ENCODE assay signal across 8 mouse cellular contexts in the genomic region with DNA sequence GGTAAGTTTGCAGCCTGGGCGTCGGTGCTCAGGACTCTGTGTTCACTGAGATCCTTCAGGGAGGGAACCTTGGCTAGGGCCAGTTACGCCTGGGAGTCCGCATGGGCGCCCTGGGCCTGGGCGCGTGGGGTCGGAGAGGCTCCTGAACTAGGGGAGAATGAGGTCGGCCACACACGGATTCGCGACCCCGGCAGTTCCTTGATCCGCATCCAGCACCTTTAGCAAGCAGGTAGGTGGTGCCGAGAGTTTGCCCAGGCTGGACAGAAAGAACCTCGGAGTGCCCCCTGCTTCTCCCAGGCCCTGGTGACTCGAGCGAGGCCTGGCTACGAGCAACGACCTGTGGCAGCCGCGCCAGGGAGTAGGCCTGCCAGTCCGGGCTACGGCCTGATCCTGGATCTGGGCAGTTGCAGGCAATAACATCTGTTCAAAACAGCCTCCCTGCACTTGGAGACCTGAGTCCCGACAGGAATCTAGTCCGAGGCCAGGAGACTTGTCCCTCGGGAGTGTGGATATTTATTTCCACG. TPM values are rescaled to one million over a fixed set of nuclear protein-coding genes. Genes with fewer than 3 reads are reported as not detected.
DNase-seq lines count a peak whose midpoint lies in the region; ATAC-seq and TF ChIP-seq lines count a peak whose summit lies in the region.

No protein-coding gene starts in this region.

- no peaks in the 10 kb centered on the region for H3K9me3 ChIP-seq in hindbrain, embryonic 12.5 days (replicated peaks)

- TF ChIP-seq CTCF in layer of hippocampus, adult 2 months (conservative IDR thresholded peaks at IDR 0.05) = no peak
- TF ChIP-seq CTCF in cortical plate, adult 2 months (IDR thresholded peaks at IDR 0.05; ENCODE audit: extremely low read depth, insufficient read depth, low read length) = no peak

- peak; percentile 57 for ATAC-seq in hindbrain, embryonic 12.5 days (ENCODE audit: low FRiP score)

- H3K4me3 ChIP-seq in layer of hippocampus, adult 2 months = peak overlapping the region; percentile 64
- H3K4me3 ChIP-seq in cortical plate, adult 2 months (ENCODE audit: insufficient read depth, low read length) = peak overlapping the region; percentile 30
- peak overlapping the region; percentile 46 for H3K4me3 ChIP-seq in hindbrain, embryonic 12.5 days

- H3K36me3 ChIP-seq in hindbrain, embryonic 12.5 days = no peaks in the 10 kb centered on the region

- H3K27me3 ChIP-seq in hindbrain, embryonic 12.5 days = no peaks in the 10 kb centered on the region

- H3K27ac ChIP-seq in layer of hippocampus, adult 2 months = peak overlapping the region; percentile 87
- no peak overlapping the region for H3K27ac ChIP-seq in cortical plate, adult 2 months (ENCODE audit: insufficient read depth, low read length)
- no peak overlapping the region for H3K27ac ChIP-seq in hindbrain, embryonic 12.5 days

- H3K9ac ChIP-seq in hindbrain, embryonic 12.5 days = peak overlapping the region; percentile 57

- H3K4me2 ChIP-seq in hindbrain, embryonic 12.5 days (replicated peaks) = peak overlapping the region; percentile 79

- peaks cover 3% of the 10 kb centered on the region for H3K4me1 ChIP-seq in cortical plate, adult 2 months (ENCODE audit: control insufficient read depth, insufficient read depth, low read length)
- H3K4me1 ChIP-seq in hindbrain, embryonic 12.5 days = peaks cover 17% of the 10 kb centered on the region

- TF ChIP-seq POLR2A in cortical plate, adult 2 months (IDR thresholded peaks at IDR 0.05; ENCODE audit: extremely low read depth, insufficient read depth, low read length) = no peak

- DNase-seq in layer of hippocampus, adult 2 months (ENCODE audit: low spot score in 2 of 2) = no peak
- no peak for DNase-seq in layer of hippocampus, postnatal 14 days (ENCODE audit: low spot score in 2 of 2)
- DNase-seq in lung, postnatal 25 days (ENCODE audit: low spot score) = peak; percentile 5
- DNase-seq in urinary bladder, postnatal 10 days (ENCODE audit: low spot score) = no peak
- DNase-seq in cerebellum, postnatal 36 days = no peak
- DNase-seq in layer of hippocampus, adult 8-10 months (ENCODE audit: low spot score in 2 of 2) = no peak

- 16% methylated on average over 28 of the region's 28 CpGs for WGBS in hindbrain, embryonic 12.5 days

RNA-seq across cellular contexts. Expression of gene Mavs, which starts 0.3 kb away (rescaled TPM):
- 1 to 10 TPM; 6.8 to 7.4 TPM for total RNA-seq in layer of hippocampus, adult 2 months (2021)
- 1 to 10 TPM; 8.4 to 9.9 TPM for total RNA-seq in layer of hippocampus, postnatal 14 days (2021)
- polyA plus RNA-seq in cortical plate, adult 2 months (2012; rRNA removed) = 8.8 and 10.1 TPM in 2 replicates
- 10.6 and 11.6 TPM in 2 replicates for polyA plus RNA-seq in hindbrain, embryonic 12.5 days (2016; fragmentation: Nextera tagmentation; extraction: Ambion mirVana)
- 1 to 10 TPM; 8.5 to 9.1 (median 8.8) TPM for total RNA-seq in layer of hippocampus, adult 8-10 months (2022)

RNA-seq across cellular contexts. Expression of gene Ap5s1, which starts 27.3 kb away (rescaled TPM):
- total RNA-seq in layer of hippocampus, adult 2 months (2021) = 10 to 100 TPM; 20.9 to 26.0 TPM
- 10 to 100 TPM; 25.4 to 26.2 TPM for total RNA-seq in layer of hippocampus, postnatal 14 days (2021)
- 46.0 and 47.5 TPM in 2 replicates for polyA plus RNA-seq in cortical plate, adult 2 months (2012; rRNA removed)
- polyA plus RNA-seq in hindbrain, embryonic 12.5 days (2016; fragmentation: Nextera tagmentation; extraction: Ambion mirVana) = 28.4 and 29.1 TPM in 2 replicates
- total RNA-seq in layer of hippocampus, adult 8-10 months (2022) = 10 to 100 TPM; 20.9 to 24.2 (median 22.8) TPM

RNA-seq across cellular contexts. Expression of gene Pank2, which starts 28.1 kb away (rescaled TPM):
- total RNA-seq in layer of hippocampus, adult 2 months (2021) = 10 to 100 TPM; 56.5 to 60.2 TPM
- total RNA-seq in layer of hippocampus, postnatal 14 days (2021) = 10 to 100 TPM; 58.3 to 60.1 TPM
- 32.4 and 35.5 TPM in 2 replicates for polyA plus RNA-seq in cortical plate, adult 2 months (2012; rRNA removed)
- 57.4 and 62.2 TPM in 2 replicates for polyA plus RNA-seq in hindbrain, embryonic 12.5 days (2016; fragmentation: Nextera tagmentation; extraction: Ambion mirVana)
- total RNA-seq in layer of hippocampus, adult 8-10 months (2022) = 10 to 100 TPM; 43.7 to 61.7 (median 52.4) TPM

RNA-seq across cellular contexts. Expression of gene Spef1, which starts 47.1 kb away (rescaled TPM):
- total RNA-seq in layer of hippocampus, adult 2 months (2021) = 1 to 10 TPM; 8.5 to 8.9 TPM
- total RNA-seq in layer of hippocampus, postnatal 14 days (2021) = 10 to 100 TPM; 16.2 to 18.0 TPM
- polyA plus RNA-seq in cortical plate, adult 2 months (2012; rRNA removed) = 8.4 and 10.4 TPM in 2 replicates
- 8.9 and 9.2 TPM in 2 replicates for polyA plus RNA-seq in hindbrain, embryonic 12.5 days (2016; fragmentation: Nextera tagmentation; extraction: Ambion mirVana)
- 10 to 100 TPM in 2 of 4 experiments, 1 to 10 TPM in 2; 6.7 to 10.7 (median 8.8) TPM for total RNA-seq in layer of hippocampus, adult 8-10 months (2022)

RNA-seq across cellular contexts. Expression of gene Cdc25b, which starts 47.4 kb away (rescaled TPM):
- total RNA-seq in layer of hippocampus, adult 2 months (2021) = 10 to 100 TPM; 23.4 to 25.5 TPM
- 10 to 100 TPM; 17.3 to 20.8 TPM for total RNA-seq in layer of hippocampus, postnatal 14 days (2021)
- 42.9 and 52.5 TPM in 2 replicates for polyA plus RNA-seq in cortical plate, adult 2 months (2012; rRNA removed)
- polyA plus RNA-seq in hindbrain, embryonic 12.5 days (2016; fragmentation: Nextera tagmentation; extraction: Ambion mirVana) = 69.8 and 85.7 TPM in 2 replicates
- 10 to 100 TPM; 21.6 to 31.4 (median 25.4) TPM for total RNA-seq in layer of hippocampus, adult 8-10 months (2022)
